Mouse (Mus musculus) bone marrow macrophage, adult 2 months (primary cell): ENCODE results near the gene Sema4f.

Experiments used
- CTCF ChIP-seq: IDR thresholded peaks from 2 replicates; pipeline ENCODE4 v1.5.1; 2012; ENCODE audit warnings: low read depth, mild to moderate bottlenecking, low read length, moderate library complexity
- POLR2A ChIP-seq: IDR thresholded peaks from 2 replicates; pipeline ENCODE4 v1.6.1; 2012; ENCODE audit warnings: mild to moderate bottlenecking, low read depth, low read length, borderline replicate concordance

DNA sequence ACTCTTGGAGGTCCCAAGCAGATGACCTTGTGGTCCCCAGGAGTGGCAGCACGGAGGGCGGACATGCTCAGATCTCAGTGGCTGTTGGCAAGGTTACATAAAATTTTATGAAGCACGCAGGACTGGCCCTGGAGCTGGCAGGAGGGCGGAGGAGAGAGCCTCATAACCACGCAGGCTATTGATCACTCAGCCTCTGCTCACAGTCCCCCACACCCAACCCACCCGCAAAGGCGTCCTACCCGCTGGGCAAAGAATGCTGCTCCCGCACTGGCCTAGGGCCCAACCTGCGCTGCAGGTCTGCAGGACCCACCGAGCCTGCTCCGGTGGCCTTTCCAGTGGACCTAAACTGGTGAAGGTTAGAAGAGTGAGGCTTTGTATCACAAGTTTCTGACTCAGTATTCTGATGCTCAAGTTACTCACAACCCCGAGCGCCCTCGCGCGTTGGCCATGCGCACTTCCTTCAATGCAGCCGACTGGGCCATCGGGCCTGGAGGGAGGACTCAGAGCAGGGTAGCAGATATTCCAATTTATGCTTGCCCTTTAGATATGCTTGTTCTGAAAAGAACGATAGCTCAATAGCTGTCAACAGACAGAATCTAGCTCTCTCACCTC is 58.0 kb downstream of the Sema4f start:
- TF ChIP-seq CTCF (0 out of 2 replicates have a peak, but pooled peaks have one; percentile 18), POLR2A (no peak)
